ENCODE assay signal across 8 mouse cellular contexts in genomic region chr11:85844144-85844965, GRCm38 (mm10). TPM values are rescaled to one million over a fixed set of nuclear protein-coding genes. Genes with fewer than 3 reads are reported as not detected.
DNase-seq lines count a peak whose midpoint lies in the region; ATAC-seq lines count a peak whose summit lies in the region.

No protein-coding gene starts in this region.

- under 1% methylated on average over 54 of the region's 54 CpGs for WGBS in embryonic facial prominence, embryonic 15.5 days
- WGBS in kidney, embryonic 14.5 days = under 1% methylated on average over 54 of the region's 54 CpGs
- 1% methylated on average over 53 of the region's 54 CpGs for WGBS in midbrain, embryonic 16.5 days

- H3K27ac ChIP-seq in embryonic facial prominence, embryonic 15.5 days (replicated peaks) = peak overlapping the region; percentile 89
- H3K27ac ChIP-seq in kidney, embryonic 14.5 days (ENCODE audit: low read depth, low read length) = peak overlapping the region; percentile 87
- H3K27ac ChIP-seq in midbrain, embryonic 16.5 days (ENCODE audit: low read length) = no peak overlapping the region

- H3K27me3 ChIP-seq in embryonic facial prominence, embryonic 15.5 days = peaks cover 32% of the 10 kb centered on the region
- H3K27me3 ChIP-seq in kidney, embryonic 14.5 days (ENCODE audit: control insufficient read depth, insufficient read depth, low read length) = peaks cover 18% of the 10 kb centered on the region
- H3K27me3 ChIP-seq in midbrain, embryonic 16.5 days (ENCODE audit: control insufficient read depth, insufficient read depth, low read depth, low read length) = peaks cover 60% of the 10 kb centered on the region

- DNase-seq in left cerebral cortex, adult 11 months (ENCODE audit: low spot score) = peak; percentile 41
- DNase-seq in left cerebral cortex, adult 8-10 months (ENCODE audit: low spot score in 2 of 2) = no peak
- DNase-seq in heart, adult 9 months (ENCODE audit: low spot score in 2 of 2) = peak; percentile 84 to 88
- DNase-seq in liver = peak; percentile 85
- peak; percentile 44 to 54 for DNase-seq in spleen, postnatal 14 days (ENCODE audit: low spot score in 2 of 2)

- H3K9me3 ChIP-seq in embryonic facial prominence, embryonic 15.5 days (replicated peaks) = no peaks in the 10 kb centered on the region
- no peaks in the 10 kb centered on the region for H3K9me3 ChIP-seq in kidney, embryonic 14.5 days (ENCODE audit: control insufficient read depth, low read length)
- H3K9me3 ChIP-seq in midbrain, embryonic 16.5 days (replicated peaks; ENCODE audit: control insufficient read depth, low read length, poor library complexity, severe bottlenecking) = no peaks in the 10 kb centered on the region

- H3K9ac ChIP-seq in embryonic facial prominence, embryonic 15.5 days = peak overlapping the region; percentile 46
- peak overlapping the region; percentile 58 for H3K9ac ChIP-seq in kidney, embryonic 14.5 days (ENCODE audit: low read depth, low read length)
- no peak overlapping the region for H3K9ac ChIP-seq in midbrain, embryonic 16.5 days (ENCODE audit: low read depth, low read length)

- H3K36me3 ChIP-seq in embryonic facial prominence, embryonic 15.5 days = no peaks in the 10 kb centered on the region
- H3K36me3 ChIP-seq in kidney, embryonic 14.5 days (ENCODE audit: control insufficient read depth, insufficient read depth, low read length) = peaks cover 15% of the 10 kb centered on the region; the same call in 1 of the 2 replicates
- H3K36me3 ChIP-seq in midbrain, embryonic 16.5 days (ENCODE audit: control insufficient read depth, insufficient read depth, low read length) = no peaks in the 10 kb centered on the region

- H3K4me1 ChIP-seq in embryonic facial prominence, embryonic 15.5 days = peaks cover 48% of the 10 kb centered on the region
- H3K4me1 ChIP-seq in kidney, embryonic 14.5 days (ENCODE audit: control insufficient read depth, insufficient read depth, low read length) = peaks cover 25% of the 10 kb centered on the region
- peaks cover 14% of the 10 kb centered on the region for H3K4me1 ChIP-seq in midbrain, embryonic 16.5 days (ENCODE audit: control insufficient read depth, insufficient read depth, low read length)

- peak; percentile 75 for ATAC-seq in embryonic facial prominence, embryonic 15.5 days (ENCODE audit: insufficient number of reproducible peaks, low FRiP score, low TSS enrichment, low read depth)
- ATAC-seq in kidney, embryonic 14.5 days (ENCODE audit: low FRiP score, low TSS enrichment) = peak; percentile 46
- peak; percentile 25; the same call in 1 of the 2 replicates for ATAC-seq in midbrain, embryonic 16.5 days

- peak overlapping the region; percentile 81 for H3K4me2 ChIP-seq in embryonic facial prominence, embryonic 15.5 days (replicated peaks)
- H3K4me2 ChIP-seq in kidney, embryonic 14.5 days (replicated peaks; ENCODE audit: low read depth, low read length) = peak overlapping the region; percentile 78
- peak overlapping the region; percentile 68 for H3K4me2 ChIP-seq in midbrain, embryonic 16.5 days (ENCODE audit: low read length)

- H3K4me3 ChIP-seq in embryonic facial prominence, embryonic 15.5 days (replicated peaks) = peak overlapping the region; percentile 67
- peak overlapping the region; percentile 52 for H3K4me3 ChIP-seq in kidney, embryonic 14.5 days (ENCODE audit: low read length)
- H3K4me3 ChIP-seq in midbrain, embryonic 16.5 days (ENCODE audit: low read depth, low read length) = peak overlapping the region; percentile 27

RNA-seq across cellular contexts. Expression of gene Gm11444, which starts 5.8 kb away (rescaled TPM):
- total RNA-seq in left cerebral cortex, adult 8-10 months (2022) = not detected
- 0.31 TPM in 1 of 2 replicates, not detected in the other for polyA plus RNA-seq in embryonic facial prominence, embryonic 15.5 days (2015; fragmentation: Nextera tagmentation; extraction: Ambion mirVana)
- not detected in 2 replicates for polyA plus RNA-seq in kidney, embryonic 14.5 days (2014; fragmentation: Nextera tagmentation; extraction: Ambion mirVana)
- not detected in 2 replicates for polyA plus RNA-seq in midbrain, embryonic 16.5 days (2015; fragmentation: Nextera tagmentation; extraction: Ambion mirVana)

RNA-seq across cellular contexts. Expression of gene Tbx2, which starts 12.0 kb away (rescaled TPM):
- 1 to 10 TPM; 1.8 to 2.3 (median 2.0) TPM for total RNA-seq in left cerebral cortex, adult 8-10 months (2022)
- polyA plus RNA-seq in embryonic facial prominence, embryonic 15.5 days (2015; fragmentation: Nextera tagmentation; extraction: Ambion mirVana) = 8.0 and 8.1 TPM in 2 replicates
- polyA plus RNA-seq in kidney, embryonic 14.5 days (2014; fragmentation: Nextera tagmentation; extraction: Ambion mirVana) = 18.2 and 19.8 TPM in 2 replicates
- 0.39 and 0.57 TPM in 2 replicates for polyA plus RNA-seq in midbrain, embryonic 16.5 days (2015; fragmentation: Nextera tagmentation; extraction: Ambion mirVana)

RNA-seq across cellular contexts. Expression of gene Tbx4, which starts 41.9 kb away (rescaled TPM):
- total RNA-seq in left cerebral cortex, adult 8-10 months (2022) = under 1 TPM in 3 of 4 experiments, not detected in 1; 0.13 to 0.33 (median 0.21) TPM
- polyA plus RNA-seq in embryonic facial prominence, embryonic 15.5 days (2015; fragmentation: Nextera tagmentation; extraction: Ambion mirVana) = 1.8 and 2.1 TPM in 2 replicates
- polyA plus RNA-seq in kidney, embryonic 14.5 days (2014; fragmentation: Nextera tagmentation; extraction: Ambion mirVana) = 0.06 TPM in 1 of 2 replicates, not detected in the other
- 0.17 and 0.43 TPM in 2 replicates for polyA plus RNA-seq in midbrain, embryonic 16.5 days (2015; fragmentation: Nextera tagmentation; extraction: Ambion mirVana)

Comparison
In these comparisons a context has a peak if more than half of its experiments do, and no peak if none do; other contexts are left out.
1. DNase-seq: peak in left cerebral cortex, adult 11 months (single experiment), heart, adult 9 months (2 of 2), liver (single experiment) and spleen, postnatal 14 days (2 of 2); none in left cerebral cortex, adult 8-10 months (0 of 2).
2. ATAC-seq: peak in every context shown above with its lines; median percentile 75 in embryonic facial prominence, embryonic 15.5 days; 46 in kidney, embryonic 14.5 days; 25 in midbrain, embryonic 16.5 days.
3. Peak in every context shown above with its lines, with median percentiles within 50 percentile points of each other: H3K4me2 ChIP-seq and H3K4me3 ChIP-seq.